Mouse (Mus musculus) heart, postnatal 0 days (tissue): ENCODE measurements around the gene Prune2. TPM values are rescaled to one million over a fixed set of nuclear protein-coding genes. Genes with fewer than 3 reads are reported as not detected.

Source experiments
- ATAC-seq: fragments of 200-750 bp; cut with Nextera tagmentation; 2 replicates; pipeline ENCODE4 v1.8.0; 2017; ENCODE audit warnings: low read depth, moderate number of reproducible peaks, moderate library complexity; ENCODE audit not compliant: insufficient read depth
- DNase-seq: peaks from one replicate; pipeline ENCODE4 v3.0.0-alpha.2; 2016; ENCODE audit warnings: low spot score
- H3K27ac ChIP-seq: fragments of 300-500 bp; sonication (generic); 2 replicates; pipeline ENCODE4 v1.5.1; 2014; ENCODE audit warnings: low read depth, mild to moderate bottlenecking
- H3K27me3 ChIP-seq: fragments of 300-500 bp; sonication (generic); 2 replicates; pipeline ENCODE4 v1.6.1; 2014; ENCODE audit warnings: low read length, mixed read lengths; ENCODE audit not compliant: control insufficient read depth, insufficient read depth
- H3K36me3 ChIP-seq: fragments of 300-500 bp; sonication (generic); replicated peaks from 2 replicates; pipeline ENCODE4 v1.6.1; 2014; ENCODE audit warnings: low read length, mixed read lengths; ENCODE audit not compliant: control insufficient read depth, insufficient read depth
- H3K4me1 ChIP-seq: fragments of 300-500 bp; sonication (generic); 2 replicates; pipeline ENCODE4 v1.6.1; 2014; ENCODE audit warnings: antibody characterized with exemption; ENCODE audit not compliant: control insufficient read depth, insufficient read depth
- H3K4me2 ChIP-seq: fragments of 300-500 bp; sonication (generic); 2 replicates; pipeline ENCODE4 v1.6.1; 2014; ENCODE audit warnings: low read depth, mild to moderate bottlenecking, low read length, moderate library complexity
- H3K4me3 ChIP-seq: fragments of 300-500 bp; sonication (generic); 2 replicates; pipeline ENCODE4 v1.5.1; 2014; ENCODE audit warnings: low read depth, low read length
- H3K9ac ChIP-seq: fragments of 300-500 bp; sonication (generic); replicated peaks from 2 replicates; pipeline ENCODE4 v1.6.1; 2014; ENCODE audit warnings: low read depth, low read length, mixed read lengths
- H3K9me3 ChIP-seq: fragments of 300-500 bp; sonication (generic); replicated peaks from 2 replicates; pipeline ENCODE4 v1.6.1; 2016; ENCODE audit warnings: low read length; ENCODE audit not compliant: control insufficient read depth
- CTCF ChIP-seq: IDR thresholded peaks from 2 replicates; pipeline ENCODE4 v1.5.1; 2016; ENCODE audit warnings: antibody characterized with exemption, control low read depth, low read depth
- EP300 ChIP-seq: IDR thresholded peaks from 2 replicates; pipeline ENCODE4 v1.6.1; 2016; ENCODE audit warnings: antibody characterized with exemption, low read depth
- WGBS: fragments of 180-500 bp; shearing (Covaris S2); extraction: QIAGEN DNeasy Blood & Tissue Kit; methylation state at CpG from one replicate; pipeline ENCODE4 v1.1.7; 2014; 5-methylcytosine and 5-hydroxymethylcytosine counted together
- polyA plus RNA-seq: library from polyadenylated mRNA; unstranded; fragments of >200 nt; fragmentation: Nextera tagmentation; extraction: Ambion mirVana; gene quantifications from 2 replicates; pipeline ENCODE4 v1.2.1, GENCODE M21; 2015
- total RNA-seq: library from RNA; depleted of rRNA; stranded (reverse); fragments of >200 nt; gene quantifications from 2 replicates; pipeline ENCODE4 v1.2.3, GENCODE M21; 2014; ENCODE audit warnings: low replicate concordance

The Prune2 gene
- total and polyA plus RNA-seq, 2 experiments from 2014 or later: 4.6 to 10.5 TPM

GRCm38 (mm10) chr19:17155216-17155615 lies 199.3 kb downstream of the Prune2 start:
- no peak for TF ChIP-seq EP300
- no peak for TF ChIP-seq CTCF
- no peak for ATAC-seq
- 84% methylated on average over 2 of the region's 2 CpGs for WGBS

GRCm38 (mm10) chr19:17159676-17160075 lies 203.8 kb downstream of the Prune2 start:
- whole genome bisulfite sequencing: 7% methylated on average over 2 of the region's 2 CpGs
- no peak overlapping the region for H3K4me2 ChIP-seq
- no peaks in the 10 kb centered on the region for H3K36me3 ChIP-seq
- H3K4me3 ChIP-seq: no peak overlapping the region
- no peaks in the 10 kb centered on the region for H3K27me3 ChIP-seq
- H3K9me3 ChIP-seq: no peaks in the 10 kb centered on the region
- TF ChIP-seq EP300 (no peak), CTCF (no peak)
- no peak overlapping the region for H3K9ac ChIP-seq
- no peak for ATAC-seq
- H3K4me1 ChIP-seq: peaks cover 7% of the 10 kb centered on the region
- H3K27ac ChIP-seq: no peak overlapping the region
- DNase-seq: no peak

More at GRCm38 (mm10) chr19:17155216-17155615, 199.3 kb downstream of the Prune2 start:
- no peak overlapping the region for H3K9ac ChIP-seq
- no peaks in the 10 kb centered on the region for H3K27me3 ChIP-seq
- H3K9me3 ChIP-seq: no peaks in the 10 kb centered on the region
- H3K36me3 ChIP-seq: no peaks in the 10 kb centered on the region
- H3K4me2 ChIP-seq: no peak overlapping the region
- H3K4me1 ChIP-seq: peaks cover 7% of the 10 kb centered on the region
- no peak overlapping the region for H3K27ac ChIP-seq
- no peak for DNase-seq
- no peak overlapping the region for H3K4me3 ChIP-seq

- no peak overlapping the region for H3K9ac ChIP-seq
- TF ChIP-seq EP300 (no peak), CTCF (no peak)
- no peaks in the 10 kb centered on the region for H3K9me3 ChIP-seq
- peaks cover 7% of the 10 kb centered on the region for H3K4me1 ChIP-seq
- H3K27me3 ChIP-seq: no peaks in the 10 kb centered on the region
- ATAC-seq (no peak), DNase-seq (no peak)
- H3K27ac ChIP-seq: no peak overlapping the region
- no peaks in the 10 kb centered on the region for H3K36me3 ChIP-seq
- WGBS: 74% methylated on average over 2 of the region's 2 CpGs
- H3K4me2 ChIP-seq: no peak overlapping the region
- no peak overlapping the region for H3K4me3 ChIP-seq
Measured at GRCm38 (mm10) chr19:17160231-17160630, 204.3 kb downstream of the Prune2 start.

GRCm38 (mm10) chr19:17163511-17163953 lies 207.6 kb downstream of the Prune2 start:
- H3K9me3 ChIP-seq: no peaks in the 10 kb centered on the region
- peak; percentile 76 for ATAC-seq
- no peaks in the 10 kb centered on the region for H3K27me3 ChIP-seq
- H3K4me2 ChIP-seq: peak overlapping the region; percentile 40
- H3K9ac ChIP-seq: no peak overlapping the region
- H3K36me3 ChIP-seq: no peaks in the 10 kb centered on the region
- peaks cover 7% of the 10 kb centered on the region for H3K4me1 ChIP-seq
- no peak overlapping the region for H3K4me3 ChIP-seq
- 9% methylated on average over 13 of the region's 13 CpGs for WGBS
- no peak overlapping the region for H3K27ac ChIP-seq
- peak; percentile 79 for DNase-seq
- TF ChIP-seq CTCF (peak; percentile 84), EP300 (no peak)

GRCm38 (mm10) chr19:17166288-17166687 lies 210.4 kb downstream of the Prune2 start:
- DNase-seq (no peak), ATAC-seq (no peak)
- H3K36me3 ChIP-seq: no peaks in the 10 kb centered on the region
- H3K9ac ChIP-seq: no peak overlapping the region
- H3K9me3 ChIP-seq: no peaks in the 10 kb centered on the region
- WGBS: 59% methylated on average over 7 of the region's 7 CpGs
- TF ChIP-seq EP300 (no peak), CTCF (no peak)
- H3K27me3 ChIP-seq: no peaks in the 10 kb centered on the region
- no peak overlapping the region for H3K4me3 ChIP-seq
- H3K27ac ChIP-seq: no peak overlapping the region
- H3K4me2 ChIP-seq: no peak overlapping the region
- no peaks in the 10 kb centered on the region for H3K4me1 ChIP-seq

GRCm38 (mm10) chr19:17168186-17168585 lies 212.3 kb downstream of the Prune2 start:
- Histone ChIP-seq H3K27ac (no peak overlapping the region), H3K9me3 (no peaks in the 10 kb centered on the region), H3K4me1 (no peaks in the 10 kb centered on the region), H3K36me3 (no peaks in the 10 kb centered on the region), H3K4me3 (no peak overlapping the region), H3K9ac (no peak overlapping the region), H3K4me2 (no peak overlapping the region), H3K27me3 (no peaks in the 10 kb centered on the region)
- WGBS: 74% methylated on average over 9 of the region's 9 CpGs
- no peak for ATAC-seq
- DNase-seq: no peak
- TF ChIP-seq CTCF: no peak
- TF ChIP-seq EP300: no peak
